Mouse (Mus musculus): Measurements from ENCODE around the gene Krtap21-1. TPM values are rescaled to one million over a fixed set of nuclear protein-coding genes. Genes with fewer than 3 reads are reported as not detected.

Krtap21-1 gene
- total RNA-seq (2015; ENCODE audit: low replicate concordance) (not detected in 2 replicates), total RNA-seq (2017; ENCODE audit: low replicate concordance) (not detected in 2 replicates)

- ATAC-seq (replicated peaks; ENCODE audit: low FRiP score, poor library complexity, severe bottlenecking), result no peak
These were observed at the start of gene Krtap21-1 for GRCm38 (mm10) chr16:89403768-89404167. Krtap21-1 (minus strand) TSS chr16:89403868.

- no peak for ATAC-seq (replicated peaks; ENCODE audit: low FRiP score, poor library complexity, severe bottlenecking)
These were observed 25.9 kb upstream of the Krtap21-1 start for GRCm38 (mm10) chr16:89429586-89429985.

- no peak for ATAC-seq (replicated peaks; ENCODE audit: low FRiP score, poor library complexity, severe bottlenecking)
These were observed 21.6 kb upstream of the Krtap21-1 start for GRCm38 (mm10) chr16:89425310-89425709.

- no peak for ATAC-seq (replicated peaks; ENCODE audit: low FRiP score, poor library complexity, severe bottlenecking)
These were observed 16.3 kb upstream of the Krtap21-1 start, which contains the start of gene Krtap6-2 for GRCm38 (mm10) chr16:89420011-89420410. Krtap6-2 (minus strand) TSS chr16:89420111.

- no peak for ATAC-seq (replicated peaks; ENCODE audit: low FRiP score, poor library complexity, severe bottlenecking)
These were observed 12.6 kb upstream of the Krtap21-1 start for GRCm38 (mm10) chr16:89416311-89416710.

- no peak for ATAC-seq (replicated peaks; ENCODE audit: low FRiP score, poor library complexity, severe bottlenecking)
These were observed 6.8 kb upstream of the Krtap21-1 start for GRCm38 (mm10) chr16:89410345-89411068.

- ATAC-seq (replicated peaks; ENCODE audit: low FRiP score, poor library complexity, severe bottlenecking), result no peak
These were observed 30.8 kb downstream of the Krtap21-1 start for GRCm38 (mm10) chr16:89372734-89373461.

Other genes starting within 250 kb of the Krtap21-1 start
- gene Gm9789, start 245.9 kb downstream of the Krtap21-1 start, total RNA-seq (2015; ENCODE audit: low replicate concordance), result not detected in 2 replicates
- not detected in 2 replicates for gene Gm9789, start 245.9 kb downstream of the Krtap21-1 start, total RNA-seq (2017; ENCODE audit: low replicate concordance)
- not detected in 2 replicates for gene Gm7735, start 234.4 kb downstream of the Krtap21-1 start, total RNA-seq (2015; ENCODE audit: low replicate concordance)
- not detected in 2 replicates for gene Gm7735, start 234.4 kb downstream of the Krtap21-1 start, total RNA-seq (2017; ENCODE audit: low replicate concordance)
- not detected in 2 replicates for gene 1110057P08Rik, start 229.1 kb downstream of the Krtap21-1 start, total RNA-seq (2015; ENCODE audit: low replicate concordance)
- gene 1110057P08Rik, start 229.1 kb downstream of the Krtap21-1 start, total RNA-seq (2017; ENCODE audit: low replicate concordance), result not detected in 2 replicates
- not detected in 2 replicates for gene Krtap20-2, start 198.0 kb downstream of the Krtap21-1 start, total RNA-seq (2015; ENCODE audit: low replicate concordance)
- gene Krtap20-2, start 198.0 kb downstream of the Krtap21-1 start, total RNA-seq (2017; ENCODE audit: low replicate concordance), result not detected in 2 replicates
- gene Krtap6-2, start 16.2 kb upstream of the Krtap21-1 start, total RNA-seq (2015; ENCODE audit: low replicate concordance), result not detected in 2 replicates
- not detected in 2 replicates for gene Krtap6-2, start 16.2 kb upstream of the Krtap21-1 start, total RNA-seq (2017; ENCODE audit: low replicate concordance)
- not detected in 2 replicates for gene Krtap8-1, start 84.1 kb upstream of the Krtap21-1 start, total RNA-seq (2015; ENCODE audit: low replicate concordance)
- gene Krtap8-1, start 84.1 kb upstream of the Krtap21-1 start, total RNA-seq (2017; ENCODE audit: low replicate concordance), result not detected in 2 replicates
- gene Krtap7-1, start 104.5 kb upstream of the Krtap21-1 start, total RNA-seq (2015; ENCODE audit: low replicate concordance), result not detected in 2 replicates
- gene Krtap7-1, start 104.5 kb upstream of the Krtap21-1 start, total RNA-seq (2017; ENCODE audit: low replicate concordance), result not detected in 2 replicates
- not detected in 2 replicates for gene Krtap11-1, start 167.3 kb upstream of the Krtap21-1 start, total RNA-seq (2015; ENCODE audit: low replicate concordance)
- gene Krtap11-1, start 167.3 kb upstream of the Krtap21-1 start, total RNA-seq (2017; ENCODE audit: low replicate concordance), result not detected in 2 replicates

Measured in erythroid progenitor cell, adult 5-6 weeks (primary cell).